Mouse (Mus musculus): ENCODE measurements around the gene Sptb. TPM values are rescaled to one million over a fixed set of nuclear protein-coding genes. Genes with fewer than 3 reads are reported as not detected.

Gene Sptb
- polyA plus RNA-seq, 1 experiment: 0.42 TPM

- peaks cover 37% of the 10 kb centered on the region for H3K27me3 ChIP-seq (ENCODE audit: control insufficient read depth, insufficient read depth, insufficient read length)
- no peak overlapping the region for H3K4me2 ChIP-seq (ENCODE audit: low read depth)
- no peak overlapping the region for H3K4me3 ChIP-seq
Measured at GRCm38 (mm10) chr12:76694801-76695505, 15.4 kb downstream of the Sptb start.

DNA sequence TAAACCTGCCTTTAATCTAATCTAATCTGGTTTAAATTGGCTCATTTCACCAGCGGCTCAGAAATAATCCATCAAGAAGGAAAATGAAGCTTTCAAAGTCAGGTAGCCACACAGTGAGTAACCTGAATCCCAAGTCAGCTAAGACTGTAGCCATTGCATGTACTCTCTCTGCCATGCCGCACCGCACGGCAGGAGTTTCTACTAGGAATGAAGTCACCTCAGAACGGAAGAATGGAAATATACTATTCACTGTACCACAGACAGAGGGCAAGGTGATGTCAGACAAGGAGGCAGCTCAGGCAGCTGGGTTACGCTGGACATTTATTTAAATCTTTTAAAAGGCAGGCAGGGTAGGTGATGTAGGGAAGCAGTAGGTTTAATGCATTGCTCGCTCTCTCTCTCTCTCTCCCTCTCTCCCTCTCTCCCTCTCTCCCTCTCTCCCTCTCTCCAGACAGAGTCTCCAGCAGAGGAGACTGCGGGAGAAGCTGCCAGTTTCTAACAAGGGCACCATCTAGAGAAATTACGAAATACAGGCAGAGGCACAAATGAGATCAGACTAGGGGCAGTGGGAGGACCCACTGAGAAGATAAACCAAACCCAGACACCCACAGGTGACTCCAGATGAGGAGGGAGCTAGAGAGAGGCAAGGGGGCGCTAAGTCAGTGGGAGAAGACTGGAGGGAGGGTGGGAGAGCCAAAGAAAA is 22.7 kb downstream of the Sptb start:
- peaks cover 42% of the 10 kb centered on the region for H3K27me3 ChIP-seq (ENCODE audit: control insufficient read depth, insufficient read depth, insufficient read length)
- TF ChIP-seq MYOG (IDR thresholded peaks at IDR 0.05; ENCODE audit: control insufficient read depth in 1 of 3, insufficient read depth in 1 of 3, insufficient read length in 2 of 3, low read depth in 2 of 3) (no peak), MYOD1 (IDR thresholded peaks at IDR 0.05; ENCODE audit: control insufficient read depth in 1 of 3, insufficient read length in 2 of 3, low read depth in 2 of 3) (no peak), POLR2A (IDR thresholded peaks at IDR 0.05; ENCODE audit: insufficient read length, low read depth) (no peak), E2F4 (IDR thresholded peaks at IDR 0.05; ENCODE audit: insufficient read depth) (no peak), SRF (IDR thresholded peaks at IDR 0.05; ENCODE audit: control insufficient read depth, insufficient read length, low read depth) (no peak), CEBPB (IDR thresholded peaks at IDR 0.05; ENCODE audit: insufficient read depth, poor library complexity, severe bottlenecking) (no peak), USF1 (IDR thresholded peaks at IDR 0.05; ENCODE audit: low read depth) (no peak)
- no peaks in the 10 kb centered on the region for H3K79me2 ChIP-seq (ENCODE audit: control insufficient read depth, insufficient read depth)
- no peaks in the 10 kb centered on the region for H3K36me3 ChIP-seq (ENCODE audit: control insufficient read depth, insufficient read depth)
- H3K4me3 ChIP-seq: no peak overlapping the region
- no peak overlapping the region for H3K4me2 ChIP-seq (ENCODE audit: low read depth)
- H3ac ChIP-seq (ENCODE audit: control insufficient read depth, insufficient read length): no peak overlapping the region

More at GRCm38 (mm10) chr12:76694801-76695505, 15.4 kb downstream of the Sptb start:
- Histone ChIP-seq H3K79me2 (ENCODE audit: control insufficient read depth, insufficient read depth) (no peaks in the 10 kb centered on the region), H3ac (ENCODE audit: control insufficient read depth, insufficient read length) (no peak overlapping the region), H3K36me3 (ENCODE audit: control insufficient read depth, insufficient read depth) (no peaks in the 10 kb centered on the region)
- no peak for TF ChIP-seq REST (IDR thresholded peaks at IDR 0.05; ENCODE audit: insufficient read depth, insufficient read length)
- no peak for TF ChIP-seq MAX (IDR thresholded peaks at IDR 0.05; ENCODE audit: low read depth)
- no peak for TF ChIP-seq POLR2AphosphoS2 (IDR thresholded peaks at IDR 0.05; ENCODE audit: insufficient read length, low read depth)
- no peak for TF ChIP-seq MYOG (IDR thresholded peaks at IDR 0.05; ENCODE audit: control insufficient read depth in 1 of 3, insufficient read depth in 1 of 3, insufficient read length in 2 of 3, low read depth in 2 of 3)
- TF ChIP-seq E2F4 (IDR thresholded peaks at IDR 0.05; ENCODE audit: insufficient read depth): no peak
- no peak for TF ChIP-seq TCF12 (IDR thresholded peaks at IDR 0.05; ENCODE audit: insufficient read depth, poor library complexity, severe bottlenecking)
- TF ChIP-seq MYOD1 (IDR thresholded peaks at IDR 0.05; ENCODE audit: control insufficient read depth in 1 of 3, insufficient read length in 2 of 3, low read depth in 2 of 3): no peak
- TF ChIP-seq POLR2A (IDR thresholded peaks at IDR 0.05; ENCODE audit: insufficient read length, low read depth): no peak
- no peak for TF ChIP-seq CEBPB (IDR thresholded peaks at IDR 0.05; ENCODE audit: insufficient read depth, poor library complexity, severe bottlenecking)
- no peak for TF ChIP-seq TCF3 (IDR thresholded peaks at IDR 0.05; ENCODE audit: insufficient read length, low read depth)
- no peak for TF ChIP-seq USF1 (IDR thresholded peaks at IDR 0.05; ENCODE audit: low read depth)
- no peak for TF ChIP-seq SRF (IDR thresholded peaks at IDR 0.05; ENCODE audit: control insufficient read depth, insufficient read length, low read depth)

DNA sequence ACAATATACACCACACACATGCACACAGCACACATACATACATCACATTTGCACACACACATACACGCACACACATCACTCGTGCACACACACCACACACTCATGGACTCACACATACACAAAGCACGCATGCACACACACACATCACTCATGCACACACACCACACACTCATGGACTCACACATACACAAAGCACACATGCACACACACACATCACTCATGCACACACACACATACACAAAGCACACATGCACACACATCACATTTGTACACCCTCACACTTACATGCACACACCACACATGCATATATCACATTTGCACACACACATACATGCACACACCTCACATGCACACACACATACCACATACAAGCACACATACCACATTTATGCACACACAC is 24.7 kb downstream of the Sptb start:
- Histone ChIP-seq H3K79me2 (ENCODE audit: control insufficient read depth, insufficient read depth) (no peaks in the 10 kb centered on the region), H3K4me3 (no peak overlapping the region), H3K4me2 (ENCODE audit: low read depth) (no peak overlapping the region), H3K36me3 (ENCODE audit: control insufficient read depth, insufficient read depth) (no peaks in the 10 kb centered on the region), H3ac (ENCODE audit: control insufficient read depth, insufficient read length) (no peak overlapping the region), H3K27me3 (ENCODE audit: control insufficient read depth, insufficient read depth, insufficient read length) (peaks cover 33% of the 10 kb centered on the region)
- no peak for TF ChIP-seq TCF3 (IDR thresholded peaks at IDR 0.05; ENCODE audit: insufficient read length, low read depth)
- no peak for TF ChIP-seq MAX (IDR thresholded peaks at IDR 0.05; ENCODE audit: low read depth)
- TF ChIP-seq POLR2A (IDR thresholded peaks at IDR 0.05; ENCODE audit: insufficient read length, low read depth): no peak
- no peak for TF ChIP-seq TCF12 (IDR thresholded peaks at IDR 0.05; ENCODE audit: insufficient read depth, poor library complexity, severe bottlenecking)
- TF ChIP-seq MYOD1 (IDR thresholded peaks at IDR 0.05; ENCODE audit: control insufficient read depth in 1 of 3, insufficient read length in 2 of 3, low read depth in 2 of 3): no peak
- no peak for TF ChIP-seq REST (IDR thresholded peaks at IDR 0.05; ENCODE audit: insufficient read depth, insufficient read length)
- no peak for TF ChIP-seq CEBPB (IDR thresholded peaks at IDR 0.05; ENCODE audit: insufficient read depth, poor library complexity, severe bottlenecking)
- no peak for TF ChIP-seq E2F4 (IDR thresholded peaks at IDR 0.05; ENCODE audit: insufficient read depth)
- TF ChIP-seq USF1 (IDR thresholded peaks at IDR 0.05; ENCODE audit: low read depth): no peak
- TF ChIP-seq SRF (IDR thresholded peaks at IDR 0.05; ENCODE audit: control insufficient read depth, insufficient read length, low read depth): no peak
- TF ChIP-seq POLR2AphosphoS2 (IDR thresholded peaks at IDR 0.05; ENCODE audit: insufficient read length, low read depth): no peak
- no peak for TF ChIP-seq MYOG (IDR thresholded peaks at IDR 0.05; ENCODE audit: control insufficient read depth in 1 of 3, insufficient read depth in 1 of 3, insufficient read length in 2 of 3, low read depth in 2 of 3)

GRCm38 (mm10) chr12:76684493-76684892 is 25.9 kb downstream of the Sptb start:
- Histone ChIP-seq H3K27me3 (ENCODE audit: control insufficient read depth, insufficient read depth, insufficient read length) (peaks cover 24% of the 10 kb centered on the region), H3K4me2 (ENCODE audit: low read depth) (no peak overlapping the region), H3K4me3 (no peak overlapping the region), H3ac (ENCODE audit: control insufficient read depth, insufficient read length) (no peak overlapping the region), H3K36me3 (ENCODE audit: control insufficient read depth, insufficient read depth) (no peaks in the 10 kb centered on the region), H3K79me2 (ENCODE audit: control insufficient read depth, insufficient read depth) (no peaks in the 10 kb centered on the region)
- no peak for TF ChIP-seq POLR2A (IDR thresholded peaks at IDR 0.05; ENCODE audit: insufficient read length, low read depth)
- TF ChIP-seq TCF3 (IDR thresholded peaks at IDR 0.05; ENCODE audit: insufficient read length, low read depth): no peak
- TF ChIP-seq TCF12 (IDR thresholded peaks at IDR 0.05; ENCODE audit: insufficient read depth, poor library complexity, severe bottlenecking): no peak
- TF ChIP-seq MAX (IDR thresholded peaks at IDR 0.05; ENCODE audit: low read depth): no peak
- no peak for TF ChIP-seq MYOG (IDR thresholded peaks at IDR 0.05; ENCODE audit: control insufficient read depth in 1 of 3, insufficient read depth in 1 of 3, insufficient read length in 2 of 3, low read depth in 2 of 3)
- no peak for TF ChIP-seq E2F4 (IDR thresholded peaks at IDR 0.05; ENCODE audit: insufficient read depth)
- no peak for TF ChIP-seq CEBPB (IDR thresholded peaks at IDR 0.05; ENCODE audit: insufficient read depth, poor library complexity, severe bottlenecking)
- TF ChIP-seq REST (IDR thresholded peaks at IDR 0.05; ENCODE audit: insufficient read depth, insufficient read length): no peak
- no peak for TF ChIP-seq USF1 (IDR thresholded peaks at IDR 0.05; ENCODE audit: low read depth)
- no peak for TF ChIP-seq POLR2AphosphoS2 (IDR thresholded peaks at IDR 0.05; ENCODE audit: insufficient read length, low read depth)
